Mouse (Mus musculus) frontal cortex, postnatal 14 days (tissue): ENCODE measurements around the gene Arhgef25.
"Not testable (repeated sequence)": the region's sequence is repeated elsewhere in the genome, so short reads cannot be mapped to it uniquely, and the experiment has no call there.

Source experiments
- DNase-seq, 2 experiments: peaks; one replicate each; pipeline ENCODE4 v3.0.0; 2022; ENCODE audit warnings: low spot score in 2 of 2

Gene Arhgef25

DNA sequence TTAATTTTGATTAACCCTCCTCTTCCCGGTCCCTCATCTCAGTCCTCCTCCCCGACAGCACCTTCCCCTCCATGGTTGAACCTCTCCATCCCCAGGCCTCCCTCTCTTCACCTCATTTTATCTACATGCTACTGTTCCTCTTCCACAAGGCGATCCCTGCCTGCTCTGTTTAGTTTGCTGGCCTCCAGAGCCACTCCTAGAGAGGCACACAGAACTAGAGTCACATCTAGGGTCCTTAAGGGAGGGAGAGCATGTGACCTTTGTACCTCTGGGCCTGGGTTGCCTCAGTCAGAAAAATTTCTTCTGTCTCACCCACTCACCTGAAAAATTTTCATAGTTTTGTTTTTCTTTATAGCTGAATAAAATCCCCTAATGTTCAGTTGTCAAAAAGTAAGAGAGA, 52.0 kb downstream of the Arhgef25 start:
- DNase-seq = no peak

DNA sequence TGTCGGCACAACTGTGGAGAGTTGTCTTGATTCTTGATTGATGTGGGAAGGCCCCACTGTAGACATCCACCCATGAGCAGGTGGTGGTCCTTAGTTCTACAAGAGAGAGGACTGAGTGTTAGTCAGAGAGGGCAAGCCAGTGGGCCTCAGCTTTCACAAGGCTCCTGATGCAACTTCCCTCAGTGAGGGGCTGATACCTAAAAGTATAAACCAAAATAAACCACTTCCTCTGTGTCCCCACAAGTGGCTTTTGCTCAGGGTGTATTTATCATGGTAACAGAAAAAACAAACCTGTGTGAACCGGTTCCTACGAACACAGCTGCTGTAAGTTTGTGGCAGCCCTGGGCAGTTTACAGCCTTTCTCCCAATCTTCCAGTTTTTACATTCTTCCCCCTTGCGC, 53.4 kb downstream of the Arhgef25 start:
- no peak for DNase-seq

DNA sequence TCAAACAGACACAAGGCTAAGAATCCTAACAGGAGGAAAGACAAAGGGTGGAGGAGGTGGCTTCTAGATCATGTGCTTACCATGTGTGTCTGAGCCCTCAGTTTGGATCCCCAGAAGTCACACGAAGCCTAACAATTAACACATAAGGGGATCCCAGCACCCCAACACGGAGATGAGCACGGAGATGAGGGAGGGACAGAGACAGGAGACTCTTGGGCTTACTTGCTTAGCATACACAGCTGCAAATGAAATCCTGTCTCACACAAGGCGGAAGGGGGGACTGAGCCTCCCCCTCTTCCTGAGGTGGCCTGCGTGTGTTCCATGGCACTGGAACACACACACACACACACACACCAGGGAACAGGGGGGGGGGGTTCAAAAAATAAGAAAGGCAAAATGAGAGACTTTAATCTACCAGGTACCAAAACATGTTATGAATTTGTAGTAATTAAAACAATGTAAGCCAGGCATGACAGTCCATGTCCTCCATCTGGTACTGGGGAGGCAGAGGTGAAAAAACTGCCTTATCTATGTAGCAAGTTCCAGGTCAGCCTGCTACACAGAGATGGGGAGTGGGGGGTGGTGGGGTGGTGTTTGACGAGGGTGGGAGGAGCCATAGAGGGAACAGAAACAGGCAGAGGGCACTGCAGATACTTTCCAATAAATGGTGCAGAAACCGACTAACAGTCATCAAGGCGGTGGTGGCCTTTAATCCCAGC, 54.6 kb downstream of the Arhgef25 start:
- DNase-seq = no peak

DNA sequence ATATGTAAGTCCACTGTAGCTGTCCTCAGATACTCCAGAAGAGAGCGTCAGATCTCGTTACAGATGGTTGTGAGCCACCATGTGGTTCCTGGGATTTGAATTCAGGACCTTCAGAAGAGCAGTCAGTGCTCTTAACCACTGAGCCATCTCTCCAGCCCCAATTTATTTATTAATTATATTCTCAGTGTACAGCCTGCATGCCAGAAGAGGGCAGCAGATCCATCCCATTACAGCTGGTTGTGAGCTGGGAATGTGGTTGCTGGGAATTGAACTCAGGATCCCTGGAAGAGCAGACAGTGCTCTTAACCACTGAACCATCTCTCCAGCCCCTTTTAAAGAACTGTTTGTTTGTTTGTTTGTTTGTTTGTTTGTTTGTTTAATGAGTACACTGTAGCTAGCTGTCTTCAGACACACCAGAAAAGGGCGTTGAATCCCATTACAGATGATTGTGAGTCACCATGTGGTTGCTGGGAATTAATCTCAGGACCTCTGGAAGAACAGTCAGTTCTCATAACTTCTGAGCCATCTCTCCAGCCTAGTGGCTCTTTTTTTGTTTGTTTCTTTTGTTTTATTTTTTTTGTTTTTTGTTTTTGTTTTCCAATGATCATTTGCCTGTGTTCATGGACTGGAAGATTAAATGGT, 55.4 kb downstream of the Arhgef25 start:
- DNase-seq = not testable (repeated sequence)
